Mouse (Mus musculus): ENCODE results near the gene Styx.
"Not testable (repeated sequence)": the region's sequence is repeated elsewhere in the genome, so short reads cannot be mapped to it uniquely, and the experiment has no call there.

The Styx gene

DNA sequence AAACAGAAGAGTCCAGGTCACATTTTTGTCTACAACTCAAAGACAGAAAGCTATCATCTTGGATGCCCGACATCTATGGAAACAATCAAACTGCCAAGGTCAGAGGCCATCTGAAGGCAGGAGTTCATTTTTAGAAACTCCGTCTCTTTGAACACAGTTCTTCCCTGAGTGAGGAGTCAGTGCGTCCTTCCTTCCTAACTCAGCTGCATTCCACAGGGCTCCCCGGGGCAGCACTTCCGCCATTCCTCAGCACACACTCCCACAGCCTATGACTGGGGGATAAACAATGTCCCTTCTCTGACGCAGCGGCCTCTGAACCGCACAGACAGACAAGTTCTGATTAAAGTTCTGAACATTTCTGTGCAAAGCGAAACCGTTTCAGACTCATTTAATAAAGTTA lies 112.7 kb downstream of the Styx start:
- in situ Hi-C loops (cut with MboI; ENCODE audit: low sequenced_read_pairs) = no loop called here

DNA sequence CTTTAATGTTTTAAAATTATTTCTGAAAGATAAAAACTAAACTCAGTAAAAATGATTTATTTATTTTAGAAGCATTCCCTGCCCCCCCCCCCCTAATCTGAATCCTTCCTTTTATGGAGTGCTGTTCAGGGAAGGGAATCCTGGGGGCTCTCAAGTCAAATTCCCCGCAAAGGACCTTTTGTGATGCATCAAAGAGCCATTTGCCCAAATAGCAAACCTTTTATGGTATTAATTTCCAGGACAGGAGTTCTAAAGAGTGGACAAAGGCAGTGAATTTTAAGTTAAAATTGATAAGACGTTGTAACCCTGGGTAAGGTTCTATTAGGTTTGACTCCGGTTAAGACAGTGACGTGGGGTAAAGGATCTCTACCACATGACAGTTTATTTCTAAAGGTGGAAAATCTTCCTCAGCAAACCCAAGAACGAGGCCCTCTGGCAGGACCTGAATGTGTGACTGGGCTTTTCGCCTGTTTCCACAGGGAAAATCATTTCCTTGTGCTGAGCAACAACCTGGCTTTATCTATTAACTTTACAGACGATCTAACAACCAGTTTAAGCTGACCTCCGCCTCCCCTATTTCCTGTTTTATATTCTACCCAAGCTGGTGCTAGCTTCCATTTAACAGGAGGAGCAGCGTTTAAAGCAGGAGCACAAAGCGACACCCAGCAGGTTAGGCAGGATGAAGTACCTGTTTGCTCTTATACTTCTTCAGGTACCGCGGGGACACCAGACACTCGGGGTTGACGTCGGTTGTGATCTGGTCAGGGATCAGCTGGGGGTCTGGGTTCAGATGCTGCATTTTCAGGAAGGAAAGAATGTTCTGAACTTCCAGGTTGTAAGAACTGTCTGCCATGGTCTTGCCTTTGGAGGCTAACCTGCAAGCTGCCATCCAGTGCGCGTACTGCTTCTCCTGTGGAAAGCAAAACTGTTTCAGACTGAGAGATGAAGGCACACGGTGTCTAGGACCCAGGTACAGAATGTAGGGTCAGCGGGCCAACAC lies 113.4 kb downstream of the Styx start:
- in situ Hi-C loops (cut with MboI; ENCODE audit: low sequenced_read_pairs) = no loop called here

DNA sequence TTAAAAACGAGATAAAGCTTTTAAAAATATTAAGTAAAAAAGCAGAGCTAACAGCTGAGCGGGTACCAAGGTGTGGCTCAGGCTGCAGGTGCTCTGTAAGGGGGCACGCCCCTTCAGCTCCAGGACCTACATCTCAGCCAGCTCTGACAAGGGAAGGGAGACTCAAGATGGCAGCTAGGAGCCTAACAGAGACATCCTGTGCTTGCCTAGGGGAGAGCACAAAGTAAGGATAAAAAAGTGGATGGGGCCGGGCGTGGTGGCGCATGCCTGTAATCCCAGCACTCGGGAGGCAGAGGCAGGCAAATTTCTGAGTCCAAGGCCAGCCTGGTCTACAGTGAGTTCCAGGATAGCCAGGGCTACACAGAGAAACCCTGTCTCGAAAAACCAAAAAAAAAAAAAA lies 115.5 kb downstream of the Styx start:
- in situ Hi-C loops (cut with MboI; ENCODE audit: low sequenced_read_pairs) = not testable (repeated sequence)

DNA sequence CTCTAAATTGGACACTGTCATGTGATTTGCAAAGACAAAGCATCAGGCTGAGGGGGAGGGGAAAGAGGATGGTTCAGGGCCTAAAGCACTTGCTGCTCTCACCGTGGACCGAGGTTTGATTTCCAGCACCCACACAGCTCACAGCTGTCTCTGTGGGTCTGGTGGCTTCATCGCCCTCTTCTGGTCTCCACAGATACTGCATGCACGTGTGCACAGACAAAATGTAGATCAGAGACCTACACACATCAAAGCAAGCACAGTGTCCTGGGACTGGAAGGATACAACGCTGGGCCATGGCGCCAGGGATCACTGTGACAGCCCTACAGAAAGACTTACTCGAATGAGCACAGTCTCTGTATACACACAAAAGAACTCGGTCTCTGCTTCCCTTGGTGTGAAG lies 118.6 kb downstream of the Styx start:
- in situ Hi-C loops (cut with MboI; ENCODE audit: low sequenced_read_pairs) = no loop called here
